Mouse (Mus musculus): ENCODE results near the gene 1600014C10Rik.

1600014C10Rik gene

GRCm38 (mm10) chr7:38214473-38215214 is 31.6 kb downstream of the 1600014C10Rik start:
- DNase-seq (ENCODE audit: low read depth in 1 of 2, low spot score in 2 of 2): no peak

- DNase-seq (ENCODE audit: low read depth in 1 of 2, low spot score in 2 of 2): no peak
Observed at GRCm38 (mm10) chr7:38215281-38215680, 32.3 kb downstream of the 1600014C10Rik start.

- no peak for DNase-seq (ENCODE audit: low read depth in 1 of 2, low spot score in 2 of 2)
Observed at GRCm38 (mm10) chr7:38215697-38216096, 32.7 kb downstream of the 1600014C10Rik start.

GRCm38 (mm10) chr7:38217417-38218171 is 34.6 kb downstream of the 1600014C10Rik start:
- no peak for DNase-seq (ENCODE audit: low read depth in 1 of 2, low spot score in 2 of 2)

- DNase-seq (ENCODE audit: low read depth in 1 of 2, low spot score in 2 of 2): no peak
Observed at GRCm38 (mm10) chr7:38218631-38219367, 35.8 kb downstream of the 1600014C10Rik start.

- no peak for DNase-seq (ENCODE audit: low read depth in 1 of 2, low spot score in 2 of 2)
Observed at GRCm38 (mm10) chr7:38219526-38219925, 36.5 kb downstream of the 1600014C10Rik start.

GRCm38 (mm10) chr7:38220866-38221265 is 37.8 kb downstream of the 1600014C10Rik start:
- DNase-seq (ENCODE audit: low read depth in 1 of 2, low spot score in 2 of 2): no peak

- DNase-seq (ENCODE audit: low read depth in 1 of 2, low spot score in 2 of 2): no peak
Observed at GRCm38 (mm10) chr7:38224577-38225369, 41.8 kb downstream of the 1600014C10Rik start.

- no peak for DNase-seq (ENCODE audit: low read depth in 1 of 2, low spot score in 2 of 2)
Observed at GRCm38 (mm10) chr7:38226226-38226625, 43.2 kb downstream of the 1600014C10Rik start.

GRCm38 (mm10) chr7:38227181-38227899 is 44.3 kb downstream of the 1600014C10Rik start:
- DNase-seq (ENCODE audit: low read depth in 1 of 2, low spot score in 2 of 2): no peak

- DNase-seq (ENCODE audit: low read depth in 1 of 2, low spot score in 2 of 2): peak; percentile 60 to 64
Observed at GRCm38 (mm10) chr7:38227900-38228298, 44.9 kb downstream of the 1600014C10Rik start, which contains the start of gene Plekhf1. Gene Plekhf1, minus strand, starts transcription at chr7:38228016.

- no peak for DNase-seq (ENCODE audit: low read depth in 1 of 2, low spot score in 2 of 2)
Observed at GRCm38 (mm10) chr7:38228329-38228728, 45.3 kb downstream of the 1600014C10Rik start.

- DNase-seq (ENCODE audit: low read depth in 1 of 2, low spot score in 2 of 2): no peak
Observed at GRCm38 (mm10) chr7:38230285-38230684, 47.3 kb downstream of the 1600014C10Rik start.

- no peak for DNase-seq (ENCODE audit: low read depth in 1 of 2, low spot score in 2 of 2)
Observed at GRCm38 (mm10) chr7:38236400-38237105, 53.5 kb downstream of the 1600014C10Rik start.

- no peak for DNase-seq (ENCODE audit: low read depth in 1 of 2, low spot score in 2 of 2)
Observed at GRCm38 (mm10) chr7:38237140-38237539, 54.1 kb downstream of the 1600014C10Rik start.

GRCm38 (mm10) chr7:38242417-38242816 is 59.4 kb downstream of the 1600014C10Rik start:
- no peak for DNase-seq (ENCODE audit: low read depth in 1 of 2, low spot score in 2 of 2)
